Mouse (Mus musculus): Measurements from ENCODE around the gene Gm7544. TPM values are rescaled to one million over a fixed set of nuclear protein-coding genes. Genes with fewer than 3 reads are reported as not detected.
"Not testable (repeated sequence)": the region's sequence is repeated elsewhere in the genome, so short reads cannot be mapped to it uniquely, and the experiment has no call there.

Gene Gm7544
- polyA plus RNA-seq (2015; fragmentation: Nextera tagmentation; extraction: Ambion mirVana) = not detected in 2 replicates

DNA sequence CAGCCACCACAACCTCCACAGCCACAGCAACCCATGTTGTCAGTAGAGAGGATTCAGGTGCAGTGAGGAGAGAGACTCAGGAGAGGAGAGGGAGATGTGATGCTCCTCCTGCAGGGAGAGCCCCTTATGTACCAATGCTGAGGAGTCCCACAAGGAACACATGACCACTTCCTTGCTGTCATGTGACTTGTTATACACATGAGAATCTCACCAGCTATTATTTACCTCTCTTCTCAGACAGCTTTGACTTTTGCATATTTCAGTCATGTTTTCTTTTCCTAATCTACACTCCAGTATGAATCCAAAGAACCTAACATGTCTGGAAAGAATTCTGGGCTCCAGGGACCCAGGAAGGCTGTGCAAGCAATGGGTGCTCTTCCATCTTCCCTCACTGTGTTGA lies at the start of gene Gm7544:
Gene Gm7544 (minus strand): TSS at position 101 of the 400 bp plus-strand sequence.
- not testable (repeated sequence) for H3K9me3 ChIP-seq (replicated peaks); H3K4me3 ChIP-seq (replicated peaks); H3K9ac ChIP-seq; H3K27ac ChIP-seq (replicated peaks); H3K4me2 ChIP-seq; H3K4me1 ChIP-seq (replicated peaks); H3K27me3 ChIP-seq; H3K36me3 ChIP-seq (replicated peaks); ATAC-seq (ENCODE audit: insufficient read depth)

GRCm38 (mm10) chr1:83000306-83000705 lies 44.5 kb upstream of the Gm7544 start, which contains the start of gene Gm47959:
Gene Gm47959 (plus strand): TSS chr1:83000548.
- not testable (repeated sequence) for H3K27ac ChIP-seq (replicated peaks); ATAC-seq (ENCODE audit: insufficient read depth); H3K9ac ChIP-seq; H3K4me1 ChIP-seq (replicated peaks); H3K4me2 ChIP-seq; H3K27me3 ChIP-seq; H3K36me3 ChIP-seq (replicated peaks); H3K9me3 ChIP-seq (replicated peaks); H3K4me3 ChIP-seq (replicated peaks)
- WGBS (ENCODE audit: insufficient replicate concordance) = 86% methylated on average over 9 of the region's 9 CpGs

DNA sequence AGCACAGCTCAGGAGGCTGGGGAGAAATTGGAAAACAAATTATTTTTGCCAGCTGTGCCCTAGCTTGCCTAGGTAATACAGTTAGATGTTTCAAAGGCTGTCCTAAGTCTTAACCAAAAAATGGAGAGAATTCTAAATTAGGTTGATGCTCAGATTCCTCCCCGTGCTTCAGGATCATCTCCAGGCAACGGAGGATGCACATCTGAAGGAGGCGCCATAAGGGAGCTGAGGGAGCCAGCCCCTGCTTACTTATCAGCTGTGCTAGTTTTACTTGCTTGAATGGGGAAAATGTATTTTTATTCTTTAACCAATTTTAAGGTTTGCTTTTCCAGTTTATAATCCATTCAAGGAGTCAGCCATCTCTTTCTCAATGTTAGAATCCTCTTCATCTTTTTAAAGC lies 38.1 kb upstream of the Gm7544 start:
- Histone ChIP-seq H3K4me2 (no peak overlapping the region), H3K27ac (replicated peaks) (no peak overlapping the region), H3K9me3 (replicated peaks) (no peaks in the 10 kb centered on the region), H3K36me3 (replicated peaks) (no peaks in the 10 kb centered on the region), H3K27me3 (no peaks in the 10 kb centered on the region), H3K4me1 (replicated peaks) (no peaks in the 10 kb centered on the region), H3K4me3 (replicated peaks) (no peak overlapping the region), H3K9ac (no peak overlapping the region)
- ATAC-seq (ENCODE audit: insufficient read depth) = no peak
- WGBS (ENCODE audit: insufficient replicate concordance) = 67% methylated on average over 3 of the region's 3 CpGs

DNA sequence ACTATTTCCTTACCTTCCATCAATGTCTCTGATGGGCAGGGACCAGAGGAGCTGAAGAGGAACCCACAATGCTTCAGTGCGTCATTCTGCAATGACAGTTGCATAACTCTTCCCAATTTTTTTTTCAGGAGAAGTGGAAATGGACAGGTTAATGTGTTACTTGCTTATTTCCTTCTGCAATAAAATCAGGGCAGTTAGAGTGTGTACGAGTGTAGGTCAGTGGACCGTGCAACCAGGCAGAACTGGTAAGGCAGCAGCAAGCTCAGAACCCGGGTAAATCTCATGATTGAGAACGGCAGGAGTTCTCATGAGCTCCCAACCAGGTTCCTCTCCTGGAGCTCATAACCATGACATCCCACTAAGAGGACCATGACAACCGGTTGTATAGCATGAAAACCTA lies 36.3 kb upstream of the Gm7544 start:
- WGBS (ENCODE audit: insufficient replicate concordance) = 65% methylated on average over 6 of the region's 6 CpGs
- no peaks in the 10 kb centered on the region for H3K27me3 ChIP-seq
- ATAC-seq (ENCODE audit: insufficient read depth) = no peak
- H3K27ac ChIP-seq (replicated peaks) = no peak overlapping the region
- no peaks in the 10 kb centered on the region for H3K9me3 ChIP-seq (replicated peaks)
- H3K9ac ChIP-seq = no peak overlapping the region
- H3K4me2 ChIP-seq = no peak overlapping the region
- H3K36me3 ChIP-seq (replicated peaks) = no peaks in the 10 kb centered on the region
- H3K4me1 ChIP-seq (replicated peaks) = no peaks in the 10 kb centered on the region
- H3K4me3 ChIP-seq (replicated peaks) = no peak overlapping the region

- Histone ChIP-seq H3K4me3 (replicated peaks) (no peak overlapping the region), H3K36me3 (replicated peaks) (no peaks in the 10 kb centered on the region), H3K4me2 (no peak overlapping the region), H3K27ac (replicated peaks) (no peak overlapping the region), H3K27me3 (no peaks in the 10 kb centered on the region), H3K4me1 (replicated peaks) (no peaks in the 10 kb centered on the region), H3K9me3 (replicated peaks) (no peaks in the 10 kb centered on the region), H3K9ac (no peak overlapping the region)
- no peak for ATAC-seq (ENCODE audit: insufficient read depth)
- 67% methylated on average over 3 of the region's 3 CpGs for WGBS (ENCODE audit: insufficient replicate concordance)
Observed at GRCm38 (mm10) chr1:82991596-82991995, 35.8 kb upstream of the Gm7544 start.

DNA sequence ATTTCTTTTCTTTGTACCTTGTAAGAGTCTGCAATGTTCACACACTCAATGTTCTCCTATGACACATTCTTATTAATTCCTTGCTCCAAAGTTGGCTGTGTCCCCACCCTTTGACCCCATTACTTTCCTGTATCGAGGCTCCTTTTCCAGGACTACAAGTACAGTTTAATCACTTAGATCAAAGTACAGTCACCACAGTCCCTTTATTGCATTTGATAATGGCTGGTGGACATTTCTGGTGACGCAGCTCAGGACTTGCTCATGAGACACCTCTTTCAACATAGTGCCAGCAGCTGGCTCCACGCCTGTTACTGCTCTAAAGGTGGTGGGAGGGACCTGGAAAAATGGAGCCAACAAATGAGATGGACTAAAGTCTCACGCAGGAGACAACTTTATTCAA lies 35.2 kb upstream of the Gm7544 start:
- ATAC-seq (ENCODE audit: insufficient read depth) = no peak
- no peak overlapping the region for H3K4me2 ChIP-seq
- H3K27me3 ChIP-seq = no peaks in the 10 kb centered on the region
- no peaks in the 10 kb centered on the region for H3K9me3 ChIP-seq (replicated peaks)
- H3K27ac ChIP-seq (replicated peaks) = no peak overlapping the region
- 54% methylated on average over 4 of the region's 4 CpGs for WGBS (ENCODE audit: insufficient replicate concordance)
- H3K4me1 ChIP-seq (replicated peaks) = no peaks in the 10 kb centered on the region
- no peak overlapping the region for H3K9ac ChIP-seq
- H3K36me3 ChIP-seq (replicated peaks) = no peaks in the 10 kb centered on the region
- H3K4me3 ChIP-seq (replicated peaks) = no peak overlapping the region

DNA sequence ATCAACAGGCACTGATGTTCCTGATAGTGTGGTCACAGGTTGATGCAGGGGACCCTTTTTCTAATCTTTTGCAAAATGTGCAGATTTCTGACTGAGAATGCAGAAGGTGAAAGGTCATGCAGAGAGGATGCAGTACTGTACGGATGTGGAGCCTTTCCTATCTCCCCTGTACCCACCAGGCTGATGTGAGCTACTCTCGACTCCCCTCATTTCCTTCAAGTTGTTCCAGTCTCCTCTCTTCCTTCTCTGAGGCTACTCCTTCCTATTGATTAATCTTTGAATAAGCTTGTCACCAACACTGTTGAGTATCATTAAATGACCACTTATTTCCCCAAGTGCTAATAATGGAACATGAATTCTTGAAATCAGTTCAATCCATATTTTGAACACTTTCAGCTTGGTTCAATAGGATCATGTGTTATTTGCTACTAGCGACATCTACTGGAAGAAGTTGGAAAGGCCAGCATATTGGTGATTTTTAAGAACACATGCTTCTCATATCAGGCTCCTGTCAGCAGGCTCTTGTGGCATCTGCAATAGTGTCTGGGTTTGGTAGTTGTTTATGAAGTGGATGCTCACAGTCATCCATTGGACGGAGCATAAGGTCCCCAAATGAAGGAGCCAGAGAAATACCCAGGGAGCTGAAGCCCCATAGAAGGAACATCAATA lies 31.9 kb upstream of the Gm7544 start:
- 24% methylated on average over 4 of the region's 4 CpGs for WGBS (ENCODE audit: insufficient replicate concordance)
- no peaks in the 10 kb centered on the region for H3K9me3 ChIP-seq (replicated peaks)
- H3K4me1 ChIP-seq (replicated peaks) = no peaks in the 10 kb centered on the region
- no peaks in the 10 kb centered on the region for H3K27me3 ChIP-seq
- no peak overlapping the region for H3K9ac ChIP-seq
- no peak overlapping the region for H3K4me2 ChIP-seq
- no peak overlapping the region for H3K27ac ChIP-seq (replicated peaks)
- no peaks in the 10 kb centered on the region for H3K36me3 ChIP-seq (replicated peaks)
- no peak overlapping the region for H3K4me3 ChIP-seq (replicated peaks)
- no peak for ATAC-seq (ENCODE audit: insufficient read depth)

DNA sequence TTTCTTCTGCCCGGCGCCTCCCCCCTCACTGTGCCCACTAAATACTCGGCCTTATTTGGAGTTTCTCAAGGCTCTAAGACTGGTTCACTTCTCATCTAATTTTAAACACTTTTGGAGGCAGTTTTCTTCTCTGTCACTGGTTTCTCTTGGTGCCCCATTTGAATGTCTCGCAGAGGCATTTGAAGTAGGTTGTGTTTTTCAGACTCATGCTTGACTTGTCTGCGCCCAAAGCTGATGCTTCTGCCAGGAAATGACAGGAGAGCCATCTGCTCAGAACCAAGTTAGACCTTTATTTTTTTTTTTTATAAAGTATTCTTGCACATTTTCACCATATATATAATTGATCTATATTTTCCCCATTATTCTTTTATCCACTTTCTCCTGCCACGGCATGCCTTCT lies 30.9 kb upstream of the Gm7544 start:
- Histone ChIP-seq H3K4me1 (replicated peaks) (no peaks in the 10 kb centered on the region), H3K9ac (no peak overlapping the region), H3K9me3 (replicated peaks) (no peaks in the 10 kb centered on the region), H3K36me3 (replicated peaks) (no peaks in the 10 kb centered on the region), H3K4me3 (replicated peaks) (no peak overlapping the region), H3K27me3 (no peaks in the 10 kb centered on the region), H3K4me2 (no peak overlapping the region), H3K27ac (replicated peaks) (no peak overlapping the region)
- 75% methylated on average over 6 of the region's 6 CpGs for WGBS (ENCODE audit: insufficient replicate concordance)
- ATAC-seq (ENCODE audit: insufficient read depth) = no peak

- ATAC-seq (ENCODE audit: insufficient read depth) = no peak
- Histone ChIP-seq H3K9ac (no peak overlapping the region), H3K4me1 (replicated peaks) (no peaks in the 10 kb centered on the region), H3K4me2 (no peak overlapping the region), H3K27me3 (no peaks in the 10 kb centered on the region), H3K4me3 (replicated peaks) (no peak overlapping the region), H3K9me3 (replicated peaks) (no peaks in the 10 kb centered on the region), H3K27ac (replicated peaks) (no peak overlapping the region), H3K36me3 (replicated peaks) (no peaks in the 10 kb centered on the region)
Observed at GRCm38 (mm10) chr1:82977840-82978239, 22.0 kb upstream of the Gm7544 start.

GRCm38 (mm10) chr1:82975750-82976149 lies 19.9 kb upstream of the Gm7544 start:
- Histone ChIP-seq H3K27ac (replicated peaks) (no peak overlapping the region), H3K27me3 (no peaks in the 10 kb centered on the region), H3K9me3 (replicated peaks) (no peaks in the 10 kb centered on the region), H3K4me2 (no peak overlapping the region), H3K9ac (no peak overlapping the region), H3K36me3 (replicated peaks) (no peaks in the 10 kb centered on the region), H3K4me3 (replicated peaks) (no peak overlapping the region), H3K4me1 (replicated peaks) (no peaks in the 10 kb centered on the region)
- ATAC-seq (ENCODE audit: insufficient read depth) = no peak
- WGBS (ENCODE audit: insufficient replicate concordance) = 31% methylated on average over 5 of the region's 5 CpGs

DNA sequence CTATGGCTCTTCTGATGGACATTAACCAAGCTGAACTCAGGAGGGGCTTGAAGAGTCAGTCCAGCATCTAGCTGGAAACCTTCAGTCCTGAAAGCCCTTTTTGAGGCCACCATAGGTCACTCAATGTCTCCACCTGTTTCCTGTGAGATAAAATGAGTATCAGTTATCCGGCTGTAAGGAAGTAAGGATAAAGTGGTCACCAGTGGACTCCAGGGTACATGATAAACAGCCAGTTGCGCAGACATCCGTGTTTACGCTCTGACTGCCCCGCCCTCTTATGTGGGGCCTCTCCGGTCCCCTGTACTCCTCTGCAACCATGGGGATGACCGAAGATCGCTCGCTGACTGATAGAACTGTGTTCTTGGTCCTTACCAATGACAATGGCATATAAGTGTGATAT lies 18.5 kb upstream of the Gm7544 start:
- 13% methylated on average over 9 of the region's 9 CpGs for WGBS (ENCODE audit: insufficient replicate concordance)
- H3K4me3 ChIP-seq (replicated peaks) = no peak overlapping the region
- H3K4me2 ChIP-seq = no peak overlapping the region
- no peak overlapping the region for H3K9ac ChIP-seq
- ATAC-seq (ENCODE audit: insufficient read depth) = peak; percentile 75
- no peaks in the 10 kb centered on the region for H3K4me1 ChIP-seq (replicated peaks)
- no peaks in the 10 kb centered on the region for H3K27me3 ChIP-seq
- H3K36me3 ChIP-seq (replicated peaks) = no peaks in the 10 kb centered on the region
- H3K27ac ChIP-seq (replicated peaks) = no peak overlapping the region
- no peaks in the 10 kb centered on the region for H3K9me3 ChIP-seq (replicated peaks)

GRCm38 (mm10) chr1:82973901-82974300 lies 18.1 kb upstream of the Gm7544 start:
- Histone ChIP-seq H3K4me2 (no peak overlapping the region), H3K4me3 (replicated peaks) (no peak overlapping the region), H3K9me3 (replicated peaks) (no peaks in the 10 kb centered on the region), H3K9ac (no peak overlapping the region), H3K4me1 (replicated peaks) (no peaks in the 10 kb centered on the region), H3K27ac (replicated peaks) (no peak overlapping the region), H3K36me3 (replicated peaks) (no peaks in the 10 kb centered on the region), H3K27me3 (no peaks in the 10 kb centered on the region)
- ATAC-seq (ENCODE audit: insufficient read depth) = no peak
- WGBS (ENCODE audit: insufficient replicate concordance) = 21% methylated on average over 6 of the region's 6 CpGs

Data from liver, embryonic 15.5 days (tissue).